Mouse (Mus musculus) stomach, embryonic 16.5 days (tissue): ENCODE measurements at regions not wholly inside any gene's neighbourhood (a gene's known extent, or its start where the extent isn't known, plus 50 kb on each side); places are given as distances from the start of the nearest gene placed in this dataset.

Experiments
- ATAC-seq: fragments of 200-750 bp; cut with Nextera tagmentation; 2 replicates; pipeline ENCODE4 v1.8.0; 2017; ENCODE audit warnings: moderate number of reproducible peaks, moderate TSS enrichment; ENCODE audit not compliant: insufficient read depth, low FRiP score
- H3K27ac ChIP-seq: fragments of 300-500 bp; sonication (generic); 2 replicates; pipeline ENCODE4 v1.5.1; 2014; ENCODE audit warnings: low read length
- H3K27me3 ChIP-seq: fragments of 300-500 bp; sonication (generic); 2 replicates; pipeline ENCODE4 v1.6.1; 2014; ENCODE audit warnings: low read length, control low read depth, mixed read lengths; ENCODE audit not compliant: control insufficient read depth, insufficient read depth
- H3K36me3 ChIP-seq: fragments of 300-500 bp; sonication (generic); 2 replicates; pipeline ENCODE4 v1.6.1; 2014; ENCODE audit warnings: low read length; ENCODE audit not compliant: control insufficient read depth, insufficient read depth
- H3K4me1 ChIP-seq: fragments of 300-500 bp; sonication (generic); 2 replicates; pipeline ENCODE4 v1.6.1; 2014; ENCODE audit warnings: low read length, control low read depth, mixed read lengths; ENCODE audit not compliant: control insufficient read depth, insufficient read depth
- H3K4me2 ChIP-seq: fragments of 300-500 bp; sonication (generic); 2 replicates; pipeline ENCODE4 v1.6.1; 2014; ENCODE audit warnings: low read depth, low read length, mixed read lengths
- H3K4me3 ChIP-seq: fragments of 300-500 bp; sonication (generic); replicated peaks from 2 replicates; pipeline ENCODE4 v1.5.1; 2014; ENCODE audit warnings: mild to moderate bottlenecking, low read length
- H3K9ac ChIP-seq: fragments of 300-500 bp; sonication (generic); 2 replicates; pipeline ENCODE4 v1.6.1; 2014; ENCODE audit warnings: low read length
- H3K9me3 ChIP-seq: fragments of 300-500 bp; sonication (generic); replicated peaks from 2 replicates; pipeline ENCODE4 v1.6.1; 2016; ENCODE audit warnings: low read length, control low read depth; ENCODE audit not compliant: control insufficient read depth
- WGBS: fragments of 180-500 bp; shearing (Covaris S2); extraction: QIAGEN DNeasy Blood & Tissue Kit; methylation state at CpG from one replicate; pipeline ENCODE4 v1.1.7; 2014; 5-methylcytosine and 5-hydroxymethylcytosine counted together

DNA sequence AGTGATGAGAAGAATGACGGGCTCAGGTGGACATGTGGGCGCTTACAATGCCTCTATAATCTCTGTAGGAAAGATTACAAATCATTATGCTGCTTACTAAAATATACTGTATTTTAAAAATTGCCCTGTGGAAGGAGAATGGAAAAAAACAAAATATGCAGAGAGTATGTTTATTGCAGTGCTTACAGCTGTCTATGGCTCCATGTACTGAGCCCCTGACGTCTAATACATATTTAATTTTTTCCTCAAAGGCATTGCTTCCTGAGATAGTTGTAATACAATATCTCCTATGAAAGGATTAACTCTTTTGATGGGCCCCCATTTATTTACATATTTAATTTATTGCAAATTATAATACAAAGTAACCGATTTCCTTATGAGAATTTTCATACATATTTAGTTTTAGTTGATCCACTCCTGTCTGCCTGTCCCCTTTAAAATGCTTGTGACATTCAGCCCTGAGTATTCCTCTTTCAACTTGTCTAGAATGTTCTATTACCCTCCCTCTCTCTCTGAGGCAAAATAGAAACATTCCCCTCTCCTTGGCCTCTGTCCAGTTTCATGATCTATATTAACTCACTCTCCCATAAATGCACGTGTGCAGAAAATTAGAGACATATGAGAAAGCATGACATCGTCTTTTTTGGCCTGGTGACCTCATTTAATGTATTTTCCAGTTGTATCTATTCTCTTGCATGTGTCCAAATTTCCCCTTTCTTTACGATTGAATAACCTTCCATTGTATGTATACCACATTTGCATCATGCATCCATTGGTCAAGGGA is 273.1 kb upstream of the Mmadhc start:
- ATAC-seq, result no peak
- Histone ChIP-seq H3K9ac (no peak overlapping the region), H3K4me2 (no peak overlapping the region), H3K4me1 (peaks cover 8% of the 10 kb centered on the region; the same call in 1 of the 2 replicates), H3K27ac (no peak overlapping the region), H3K9me3 (no peaks in the 10 kb centered on the region), H3K36me3 (no peaks in the 10 kb centered on the region), H3K27me3 (no peaks in the 10 kb centered on the region), H3K4me3 (no peak overlapping the region)
- 76% methylated on average over 7 of the region's 7 CpGs for WGBS

DNA sequence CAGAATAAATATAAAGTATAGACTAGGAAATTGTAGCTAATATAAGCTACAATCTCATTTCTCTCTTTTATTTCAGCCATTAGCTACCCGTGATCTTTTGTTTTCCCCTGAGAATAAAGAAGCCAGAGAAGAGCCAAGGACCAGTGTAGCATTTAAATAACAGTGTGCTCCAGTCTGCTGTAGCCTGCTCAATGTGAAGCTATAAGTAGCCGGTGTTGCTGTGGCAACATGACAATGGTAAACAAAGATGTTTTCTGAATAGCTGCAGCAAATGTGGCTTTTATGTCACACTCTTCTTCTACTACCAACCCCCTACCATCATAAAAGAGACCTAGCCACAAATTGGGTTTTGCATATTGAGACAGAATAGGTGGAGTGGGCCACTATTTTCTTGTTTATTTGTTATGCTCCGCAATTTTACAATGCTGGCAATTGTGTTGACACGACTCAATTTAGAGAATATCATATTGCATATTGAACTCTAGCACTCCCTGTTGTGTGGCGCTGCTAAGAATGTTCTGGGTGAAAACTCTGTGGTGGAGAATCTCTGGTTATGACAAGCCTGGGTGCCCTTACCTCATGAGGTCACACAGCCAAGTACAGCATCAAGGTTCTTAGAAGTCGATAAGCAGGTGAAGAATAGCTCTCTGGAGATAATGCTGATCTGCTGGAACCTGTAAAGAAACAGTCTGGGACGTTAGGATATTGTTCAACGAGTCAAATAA is 272.3 kb upstream of the Mmadhc start:
- WGBS, result 72% methylated on average over 8 of the region's 8 CpGs
- no peak overlapping the region for H3K4me2 ChIP-seq
- no peaks in the 10 kb centered on the region for H3K9me3 ChIP-seq

DNA sequence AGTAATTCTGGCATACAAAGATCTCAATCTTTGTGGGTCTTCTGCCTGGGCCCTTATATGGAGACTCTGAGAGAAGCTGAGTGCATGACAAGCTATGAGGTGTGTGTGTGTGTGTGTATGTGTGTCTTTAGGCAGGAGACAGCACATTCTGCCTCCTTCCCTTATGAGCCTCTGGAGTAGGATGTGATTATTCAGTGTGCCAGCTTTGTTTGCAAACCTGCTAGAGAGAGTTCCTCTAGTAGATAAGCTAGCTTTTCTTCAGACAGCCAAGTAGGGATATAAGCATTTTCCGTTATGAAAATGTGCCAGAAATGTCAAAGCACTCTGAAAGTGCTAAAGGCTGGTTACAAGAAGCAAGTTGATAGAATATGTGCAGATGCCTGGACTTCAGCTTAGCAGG is 270.9 kb upstream of the Mmadhc start:
- 38% methylated on average over 1 of the region's 1 CpGs for WGBS
- no peak for ATAC-seq
- Histone ChIP-seq H3K4me2 (no peak overlapping the region), H3K4me1 (peaks cover 3% of the 10 kb centered on the region; the same call in 1 of the 2 replicates), H3K9me3 (no peaks in the 10 kb centered on the region), H3K9ac (no peak overlapping the region), H3K36me3 (no peaks in the 10 kb centered on the region), H3K27me3 (no peaks in the 10 kb centered on the region), H3K27ac (no peak overlapping the region), H3K4me3 (no peak overlapping the region)

More for the DNA sequence above, 272.3 kb upstream of the Mmadhc start:
- Histone ChIP-seq H3K9ac (no peak overlapping the region), H3K27ac (no peak overlapping the region), H3K4me1 (peaks cover 8% of the 10 kb centered on the region; the same call in 1 of the 2 replicates), H3K27me3 (no peaks in the 10 kb centered on the region), H3K4me3 (no peak overlapping the region), H3K36me3 (no peaks in the 10 kb centered on the region)
- no peak for ATAC-seq

DNA sequence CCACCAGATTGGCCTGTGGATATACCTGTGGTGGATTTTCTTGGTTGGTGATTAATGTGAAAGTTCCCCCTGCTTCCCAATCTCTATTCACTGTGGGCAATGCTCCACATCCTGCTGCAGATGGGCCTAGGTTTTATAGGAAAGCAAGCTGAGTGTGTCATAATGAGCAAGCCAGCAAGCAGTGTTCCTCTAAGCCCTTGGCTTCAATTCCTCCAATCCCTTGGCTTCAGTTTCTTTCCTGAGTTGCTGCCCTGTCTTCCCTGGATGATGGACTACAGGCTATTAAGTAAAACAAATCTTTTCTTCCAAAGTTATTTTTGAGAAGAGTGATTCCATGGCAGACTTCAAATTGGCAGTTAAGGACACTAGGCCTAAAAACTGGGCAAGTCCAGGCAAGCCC is 257.4 kb upstream of the Mmadhc start:
- Histone ChIP-seq H3K36me3 (no peaks in the 10 kb centered on the region), H3K27ac (no peak overlapping the region), H3K9ac (no peak overlapping the region), H3K4me3 (no peak overlapping the region), H3K4me2 (no peak overlapping the region), H3K27me3 (no peaks in the 10 kb centered on the region), H3K9me3 (no peaks in the 10 kb centered on the region), H3K4me1 (no peaks in the 10 kb centered on the region)
- no peak for ATAC-seq

DNA sequence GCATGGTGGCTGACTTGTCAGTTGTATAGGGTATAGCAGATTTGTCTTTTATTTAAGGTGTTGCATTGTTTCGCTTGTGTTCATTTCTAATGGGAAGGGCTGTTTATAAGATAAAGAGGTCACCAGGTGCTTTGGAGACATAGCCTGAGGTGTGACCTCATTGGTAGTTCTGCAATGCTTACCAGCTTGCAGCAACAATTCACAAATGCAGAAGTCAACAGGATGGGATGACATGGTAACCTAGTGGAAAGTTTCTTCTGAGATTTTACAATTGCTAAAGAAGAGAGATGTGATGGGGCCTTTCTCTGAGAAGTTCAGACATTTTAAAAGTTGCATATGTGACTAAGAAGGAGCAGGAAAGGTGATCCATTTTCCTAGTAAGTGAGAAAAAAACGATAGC is 255.8 kb upstream of the Mmadhc start:
- H3K36me3 ChIP-seq, result no peaks in the 10 kb centered on the region
- H3K27ac ChIP-seq, result no peak overlapping the region
- H3K9ac ChIP-seq, result no peak overlapping the region
- H3K4me1 ChIP-seq, result no peaks in the 10 kb centered on the region
- H3K4me3 ChIP-seq, result no peak overlapping the region
- no peaks in the 10 kb centered on the region for H3K9me3 ChIP-seq
- WGBS, result 85% methylated on average over 2 of the region's 2 CpGs
- H3K4me2 ChIP-seq, result no peak overlapping the region
- no peak for ATAC-seq
- no peaks in the 10 kb centered on the region for H3K27me3 ChIP-seq

DNA sequence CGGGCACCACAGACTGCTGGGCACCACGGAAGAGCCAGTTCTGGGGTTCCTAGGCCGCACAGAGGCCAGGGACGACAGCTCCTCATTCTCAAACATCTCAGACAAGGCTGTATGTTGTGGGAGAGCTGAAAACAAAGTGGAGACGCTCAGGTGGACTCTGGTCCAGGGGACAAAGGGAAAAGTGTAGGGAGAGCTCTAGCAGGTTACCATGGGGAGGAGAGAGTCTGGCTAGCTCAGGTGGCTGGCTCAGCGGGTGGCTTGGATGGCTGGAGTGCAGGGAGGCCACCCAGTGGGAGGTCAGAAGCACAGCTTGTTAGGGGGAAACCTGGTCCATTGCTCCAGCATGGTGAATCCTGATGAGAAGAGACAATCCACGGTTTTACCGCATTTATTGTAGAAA is 253.3 kb upstream of the Mmadhc start:
- Histone ChIP-seq H3K9me3 (no peaks in the 10 kb centered on the region), H3K4me3 (no peak overlapping the region), H3K4me1 (no peaks in the 10 kb centered on the region), H3K27ac (no peak overlapping the region), H3K27me3 (no peaks in the 10 kb centered on the region), H3K4me2 (no peak overlapping the region), H3K9ac (no peak overlapping the region), H3K36me3 (no peaks in the 10 kb centered on the region)
- ATAC-seq, result no peak
- 78% methylated on average over 8 of the region's 8 CpGs for WGBS

DNA sequence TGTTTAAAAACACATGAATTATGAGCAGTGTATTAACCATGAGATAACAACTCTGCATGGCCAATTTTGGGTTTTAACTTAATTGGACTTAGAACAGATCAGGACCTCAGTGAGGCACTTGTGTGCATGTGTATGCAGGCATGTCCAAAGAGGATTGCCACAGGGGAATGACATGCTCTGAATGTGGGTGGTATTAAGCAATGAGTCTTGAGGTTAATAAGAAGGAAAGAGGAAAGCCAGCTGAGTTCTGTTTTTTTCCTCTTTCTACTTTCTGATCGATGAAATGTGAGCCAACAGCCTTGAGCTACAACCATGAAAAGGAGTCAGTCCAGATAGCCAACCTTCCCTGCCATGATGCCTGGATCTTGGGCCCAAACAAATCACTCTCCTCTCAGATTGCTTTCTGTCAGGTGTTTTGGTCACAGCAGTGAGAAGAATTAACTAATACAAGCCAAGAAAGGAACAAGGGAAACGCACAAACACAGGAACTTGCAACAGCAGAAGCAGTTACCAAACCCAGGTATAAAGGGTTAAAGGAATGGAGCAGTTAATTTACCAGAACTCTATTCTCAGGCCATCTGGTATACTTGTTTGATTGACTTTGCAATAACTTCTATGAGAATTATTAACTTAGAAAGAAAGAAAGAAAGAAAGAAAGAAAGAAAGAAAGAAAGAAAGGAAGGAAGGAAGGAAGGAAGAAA is 243.3 kb upstream of the Mmadhc start:
- Histone ChIP-seq H3K9me3 (no peaks in the 10 kb centered on the region), H3K27ac (no peak overlapping the region), H3K36me3 (no peaks in the 10 kb centered on the region), H3K9ac (no peak overlapping the region), H3K27me3 (no peaks in the 10 kb centered on the region), H3K4me3 (no peak overlapping the region), H3K4me1 (no peaks in the 10 kb centered on the region), H3K4me2 (no peak overlapping the region)
- no peak for ATAC-seq
- 80% methylated on average over 2 of the region's 2 CpGs for WGBS

DNA sequence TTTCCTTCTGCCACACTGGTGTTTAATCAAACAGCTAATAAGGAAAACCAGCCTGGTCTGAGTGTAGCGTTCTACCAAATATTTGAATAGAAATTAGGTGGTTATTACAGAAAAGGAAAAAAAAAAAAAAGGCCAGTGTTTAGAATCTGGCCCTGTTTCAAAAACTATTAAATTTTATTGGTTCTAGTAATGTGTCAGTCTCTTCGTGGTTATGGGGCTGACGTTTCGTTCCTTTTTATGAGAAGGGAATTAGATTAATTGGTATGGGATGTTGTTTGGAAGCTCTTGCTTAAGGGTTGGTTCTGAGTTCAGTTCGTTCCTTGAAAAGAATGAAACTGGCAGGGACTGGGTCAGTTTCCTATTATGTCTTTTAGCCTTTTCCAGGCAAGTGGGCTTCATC is 241.5 kb upstream of the Mmadhc start:
- no peak for ATAC-seq
- Histone ChIP-seq H3K9ac (no peak overlapping the region), H3K4me1 (no peaks in the 10 kb centered on the region), H3K4me2 (no peak overlapping the region), H3K4me3 (no peak overlapping the region), H3K9me3 (no peaks in the 10 kb centered on the region), H3K27ac (no peak overlapping the region), H3K27me3 (no peaks in the 10 kb centered on the region), H3K36me3 (no peaks in the 10 kb centered on the region)
- WGBS, result 65% methylated on average over 5 of the region's 5 CpGs
